Mouse (Mus musculus) urinary bladder, postnatal 25 days (tissue): ENCODE results near the gene Rmi2.

Source experiments
- DNase-seq: peaks from one replicate; pipeline ENCODE4 v3.0.0; 2022; ENCODE audit warnings: low spot score

The Rmi2 gene

GRCm38 (mm10) chr16:10867501-10867900 lies 32.6 kb downstream of the Rmi2 start:
- no peak for DNase-seq

DNA sequence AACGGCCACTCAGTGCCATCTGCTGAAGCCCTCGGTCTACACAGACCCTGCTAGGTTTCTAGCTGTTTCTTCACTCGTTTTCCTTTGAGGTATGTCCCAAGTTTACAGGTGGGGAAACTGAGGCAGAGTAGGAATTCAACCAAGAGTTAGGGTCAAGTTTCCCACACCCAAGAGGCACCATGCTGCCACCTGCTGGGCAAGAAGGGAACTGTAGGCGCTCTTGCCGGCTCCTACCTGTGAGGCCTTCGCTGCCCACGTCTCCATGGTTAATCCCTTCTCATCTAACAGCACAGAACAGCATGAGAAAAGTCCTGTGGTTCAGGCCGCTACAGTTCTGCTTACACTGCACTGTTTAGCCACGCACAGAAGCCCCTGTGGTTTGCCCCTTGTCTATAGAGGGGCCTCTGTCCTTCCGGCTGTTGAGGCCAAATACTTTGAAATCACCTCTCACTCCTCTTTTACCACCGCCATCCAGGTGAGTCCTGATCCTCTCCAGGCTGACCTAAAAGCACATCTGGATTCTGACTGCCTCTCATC lies 33.1 kb downstream of the Rmi2 start:
- DNase-seq = peak; percentile 73

DNA sequence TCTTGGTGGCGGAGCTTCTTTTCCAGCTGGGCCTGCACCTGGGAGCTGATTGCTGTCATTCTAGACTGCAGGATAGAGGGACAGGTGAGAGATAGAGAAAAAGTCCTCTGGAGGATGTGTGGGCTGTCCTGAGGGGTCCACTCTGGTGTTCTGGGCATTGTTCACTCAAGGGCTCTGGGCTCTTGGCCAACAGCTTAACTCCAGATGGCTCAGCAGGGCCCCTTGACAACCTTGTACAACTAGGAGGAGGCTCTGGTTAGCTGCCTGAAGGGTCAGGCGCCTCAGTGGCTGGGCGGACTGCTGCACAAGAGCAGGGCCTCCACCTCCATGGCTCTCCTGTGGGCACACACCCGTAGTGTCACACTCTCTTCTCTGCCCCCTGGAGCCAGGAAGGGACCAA lies 36.1 kb downstream of the Rmi2 start:
- no peak for DNase-seq

GRCm38 (mm10) chr16:10872825-10873360 lies 38.0 kb downstream of the Rmi2 start:
- no peak for DNase-seq

- DNase-seq = peak; percentile 83
Measured at GRCm38 (mm10) chr16:10873654-10874053, 38.8 kb downstream of the Rmi2 start.

DNA sequence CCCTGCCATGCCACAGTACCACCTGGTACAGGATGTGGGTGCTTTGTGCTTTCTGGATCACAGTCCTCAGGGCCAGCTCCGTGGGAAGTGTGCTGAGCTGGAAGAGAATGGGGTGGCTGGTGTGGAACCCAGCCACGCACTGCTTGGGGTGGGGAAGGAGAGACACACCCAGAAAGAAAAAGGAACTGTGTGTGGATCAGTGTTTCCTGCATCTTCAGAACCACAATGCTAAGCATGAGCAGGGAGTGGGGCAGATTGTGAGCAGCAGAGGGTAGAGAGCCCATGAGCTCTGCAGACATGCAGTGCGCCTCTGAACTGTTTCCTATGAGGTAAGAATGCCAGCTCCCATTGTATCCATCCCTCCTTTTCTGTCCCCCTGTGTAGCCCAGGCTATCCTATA lies 43.4 kb downstream of the Rmi2 start:
- DNase-seq = no peak

GRCm38 (mm10) chr16:10879467-10879866 lies 44.6 kb downstream of the Rmi2 start:
- peak; percentile 50 for DNase-seq

DNA sequence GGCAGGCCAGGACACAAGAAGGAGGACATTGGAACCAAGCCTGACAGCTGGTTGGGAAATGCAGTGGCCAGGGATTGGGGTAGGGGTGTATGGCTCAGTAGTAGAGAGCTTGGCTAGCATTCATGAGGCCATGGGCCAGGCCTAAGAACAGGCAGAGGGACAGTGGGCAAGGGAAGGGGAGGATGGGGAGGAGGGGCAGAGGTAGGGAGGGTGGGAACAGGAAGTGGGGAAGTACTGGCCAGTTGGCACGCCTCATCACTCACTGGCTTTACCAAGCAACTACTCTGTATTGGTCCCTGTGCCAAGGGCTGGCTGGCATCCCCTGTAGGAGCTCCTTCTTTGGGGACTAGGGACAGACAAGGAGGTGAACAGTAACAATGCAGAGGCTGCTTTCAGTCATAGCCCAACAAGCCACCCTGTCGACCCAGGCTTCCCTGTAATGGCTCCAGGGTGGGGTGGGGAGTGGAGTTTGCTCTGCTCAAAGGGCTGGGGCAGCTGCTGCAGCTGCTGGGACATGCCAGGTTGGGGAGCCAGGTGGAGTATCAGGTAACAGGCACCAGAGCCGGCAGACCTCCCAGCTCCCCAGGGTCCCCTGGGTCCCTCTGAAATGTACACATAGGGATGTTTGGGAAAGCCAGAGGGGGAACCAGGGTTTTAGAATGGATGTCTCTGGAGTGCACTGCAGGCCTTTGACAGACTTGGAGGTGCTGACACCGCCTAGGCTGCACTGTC lies 46.5 kb downstream of the Rmi2 start:
- no peak for DNase-seq

DNA sequence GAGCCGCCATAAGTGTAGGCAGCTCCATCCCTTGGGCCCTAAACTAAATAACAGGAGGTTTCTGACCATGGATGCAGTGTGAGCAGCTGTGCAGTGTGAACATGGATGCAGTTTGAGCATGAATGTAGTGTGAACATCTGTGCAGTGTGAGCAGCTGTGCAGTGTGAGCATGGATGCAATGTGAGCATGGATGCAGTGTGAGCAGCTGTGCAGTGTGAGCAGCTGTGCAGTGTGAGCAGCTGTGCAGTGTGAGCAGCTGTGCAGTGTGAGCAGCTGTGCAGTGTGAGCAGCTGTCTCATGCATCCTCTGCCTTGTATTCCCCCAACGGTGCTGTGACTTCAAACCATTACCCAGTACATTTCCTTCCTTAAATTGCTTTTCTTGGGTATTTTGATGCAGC lies 52.6 kb downstream of the Rmi2 start:
- DNase-seq = no peak

GRCm38 (mm10) chr16:10890363-10890762 lies 55.5 kb downstream of the Rmi2 start:
- DNase-seq = no peak

GRCm38 (mm10) chr16:10893161-10893560 lies 58.3 kb downstream of the Rmi2 start:
- DNase-seq = no peak

DNA sequence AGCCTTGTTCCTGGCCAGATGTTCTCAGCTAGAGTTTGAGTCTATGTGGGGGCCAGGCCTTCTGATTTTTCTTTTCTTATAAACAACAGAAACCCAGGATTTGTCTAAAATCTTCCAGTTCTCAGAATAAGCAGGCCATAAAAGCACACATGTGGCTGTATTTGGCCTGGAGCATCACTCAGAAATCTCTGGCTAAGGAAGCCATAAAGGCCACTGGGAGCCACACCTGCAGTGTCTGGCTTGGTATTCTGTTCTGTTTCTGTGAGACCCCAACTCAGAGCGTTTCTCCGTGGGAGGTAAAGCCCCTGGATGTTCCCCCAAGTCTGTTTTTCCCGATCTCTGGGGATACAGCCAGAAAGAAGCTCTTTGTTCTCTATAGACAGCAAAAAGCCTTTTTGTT lies 61.0 kb downstream of the Rmi2 start:
- no peak for DNase-seq

- DNase-seq = no peak
Measured at GRCm38 (mm10) chr16:10897372-10897771, 62.5 kb downstream of the Rmi2 start.

GRCm38 (mm10) chr16:10900736-10901135 lies 65.9 kb downstream of the Rmi2 start:
- DNase-seq = no peak

GRCm38 (mm10) chr16:10901956-10902355 lies 67.1 kb downstream of the Rmi2 start:
- no peak for DNase-seq

- no peak for DNase-seq
Measured at GRCm38 (mm10) chr16:10902849-10903248, 68.0 kb downstream of the Rmi2 start.

DNA sequence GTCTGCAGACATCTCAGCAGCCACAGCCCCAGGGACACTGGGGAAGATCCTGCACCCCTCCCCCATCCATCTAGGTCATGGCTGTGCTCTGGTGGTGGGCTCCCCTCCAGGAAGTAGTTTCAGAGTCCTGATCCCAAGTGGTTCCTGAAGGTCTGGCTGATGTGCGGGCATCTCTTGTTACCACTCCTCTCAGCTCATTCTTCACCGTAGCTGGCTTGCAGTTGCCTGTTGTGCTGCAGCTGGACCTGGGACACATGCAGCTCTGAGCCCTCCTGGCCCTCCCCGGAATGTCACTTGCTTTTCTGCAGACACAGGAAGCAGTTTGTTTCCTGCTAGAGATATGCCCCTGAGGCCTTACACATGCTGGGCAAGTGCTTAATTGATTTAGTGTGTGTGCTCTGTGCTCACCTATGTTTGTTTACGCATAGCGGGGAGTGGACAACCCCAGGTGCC lies 70.8 kb downstream of the Rmi2 start:
- DNase-seq = no peak

DNA sequence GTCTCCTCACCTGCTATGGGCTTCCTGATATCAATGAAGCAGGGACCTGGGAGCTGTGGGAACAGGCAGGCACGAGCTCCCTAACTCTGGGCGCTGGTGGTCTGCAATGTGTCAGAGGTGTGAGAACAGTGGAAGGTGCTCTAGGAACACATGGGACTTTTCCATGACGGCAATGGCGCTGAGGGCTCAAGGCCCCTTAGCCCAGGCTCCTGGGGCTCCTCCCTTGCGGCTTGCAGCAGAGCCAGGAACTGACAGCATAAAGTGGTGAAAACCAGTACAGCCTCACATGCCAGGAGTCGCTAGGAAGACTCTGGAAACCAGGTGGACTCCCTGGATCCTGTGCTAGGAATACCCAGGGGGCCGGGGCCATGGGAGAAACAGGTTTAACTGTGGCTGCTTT lies 75.7 kb downstream of the Rmi2 start:
- no peak for DNase-seq

DNA sequence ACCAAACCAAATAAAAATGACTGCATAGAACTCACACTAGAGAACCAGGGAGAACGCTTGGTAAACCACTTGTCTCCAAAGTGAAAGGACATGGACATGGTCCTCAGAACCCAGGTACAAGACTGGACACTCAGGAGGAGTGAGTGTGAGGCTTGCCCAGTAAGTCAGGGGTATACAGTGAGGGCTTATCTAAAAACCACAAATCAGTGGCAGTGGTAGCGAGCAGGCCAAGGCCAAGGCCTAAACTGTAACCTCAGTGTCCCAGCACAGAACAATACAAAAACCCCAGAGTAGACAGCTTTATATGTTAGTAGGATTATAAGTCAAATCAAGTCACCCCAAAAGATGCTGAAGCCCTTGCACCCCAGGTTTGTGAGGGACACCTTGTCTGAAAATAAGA lies 76.2 kb downstream of the Rmi2 start:
- no peak for DNase-seq

- no peak for DNase-seq
Measured at GRCm38 (mm10) chr16:10915066-10915465, 80.2 kb downstream of the Rmi2 start.

- no peak for DNase-seq
Measured at GRCm38 (mm10) chr16:10916271-10916670, 81.4 kb downstream of the Rmi2 start.

- no peak for DNase-seq
Measured at GRCm38 (mm10) chr16:10919856-10920255, 85.0 kb downstream of the Rmi2 start.

DNA sequence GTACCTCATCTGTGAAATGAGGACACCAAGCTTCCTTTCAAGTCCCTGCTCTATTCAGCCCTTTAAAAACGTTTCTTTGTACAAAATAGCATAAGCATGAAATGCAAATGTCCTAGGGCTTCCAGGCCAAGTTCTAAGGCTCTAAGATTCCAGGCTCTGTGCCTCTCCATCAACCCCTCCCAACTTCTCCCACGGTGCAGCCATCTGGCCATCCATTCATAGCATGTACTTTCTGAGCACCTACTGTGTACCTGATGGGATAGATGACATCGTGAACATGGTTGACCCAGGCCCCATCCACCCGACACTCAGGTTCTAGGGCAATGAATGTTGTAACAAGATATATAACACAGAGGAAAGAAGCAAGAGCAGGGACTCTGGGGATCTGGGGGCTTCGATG lies 88.7 kb downstream of the Rmi2 start:
- DNase-seq = no peak
